Mouse (Mus musculus): ENCODE measurements around the gene Rimklb. TPM values are rescaled to one million over a fixed set of nuclear protein-coding genes. Genes with fewer than 3 reads are reported as not detected.
"Not testable (repeated sequence)": the region's sequence is repeated elsewhere in the genome, so short reads cannot be mapped to it uniquely, and the experiment has no call there.

The Rimklb gene
- total RNA-seq (2021): under 1 TPM; 0.23 to 0.50 TPM
- long read RNA-seq, experiment 1: 0 reads
- long read RNA-seq, experiment 2: 0 reads

GRCm38 (mm10) chr6:122498661-122499060 is at the start of gene Rimklb:
Gene Rimklb (minus strand): TSS chr6:122498761.
- no peak for DNase-seq

DNA sequence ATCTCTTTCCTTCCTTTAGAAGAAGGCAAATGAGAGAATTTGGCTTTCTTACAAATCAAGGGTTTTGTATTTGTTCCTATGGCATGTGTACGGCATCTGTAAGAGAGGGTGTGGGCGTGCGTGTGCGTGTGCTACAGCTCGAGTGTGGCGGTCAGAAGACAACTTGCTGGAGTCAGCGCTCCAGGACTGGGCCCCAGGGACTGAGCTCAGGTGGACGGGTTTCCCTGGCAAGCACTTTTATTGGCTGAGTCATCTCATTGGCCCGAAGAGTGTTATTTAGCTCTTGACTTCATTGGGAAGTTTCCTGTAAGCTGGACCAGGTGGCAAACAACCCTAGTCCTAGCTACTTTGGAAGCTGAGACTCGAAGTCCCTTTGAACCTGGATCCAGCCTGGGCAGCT is 47.4 kb upstream of the Rimklb start:
- no peak for DNase-seq

- no peak for DNase-seq
Observed at GRCm38 (mm10) chr6:122545289-122545882, 46.8 kb upstream of the Rimklb start.

- no peak for DNase-seq
Observed at GRCm38 (mm10) chr6:122544672-122545071, 46.1 kb upstream of the Rimklb start.

DNA sequence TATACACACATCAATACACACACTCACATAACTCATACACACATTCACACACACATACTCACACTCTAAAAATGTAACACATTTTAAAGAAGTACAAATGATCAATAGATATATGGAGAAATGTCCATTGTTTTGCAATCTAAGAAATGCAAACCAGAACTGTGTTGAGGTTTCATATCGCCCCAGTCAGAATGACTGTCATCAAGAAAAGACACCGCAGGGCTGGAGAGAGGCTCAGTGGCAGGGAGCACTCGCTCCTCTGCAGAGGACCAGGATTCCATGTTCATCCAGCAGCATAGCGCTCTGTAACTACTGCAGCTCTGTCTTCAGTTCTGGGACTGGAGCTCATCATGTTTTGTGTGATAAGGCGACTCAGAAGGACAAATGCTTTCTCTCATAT is 45.0 kb upstream of the Rimklb start:
- no peak for DNase-seq

DNA sequence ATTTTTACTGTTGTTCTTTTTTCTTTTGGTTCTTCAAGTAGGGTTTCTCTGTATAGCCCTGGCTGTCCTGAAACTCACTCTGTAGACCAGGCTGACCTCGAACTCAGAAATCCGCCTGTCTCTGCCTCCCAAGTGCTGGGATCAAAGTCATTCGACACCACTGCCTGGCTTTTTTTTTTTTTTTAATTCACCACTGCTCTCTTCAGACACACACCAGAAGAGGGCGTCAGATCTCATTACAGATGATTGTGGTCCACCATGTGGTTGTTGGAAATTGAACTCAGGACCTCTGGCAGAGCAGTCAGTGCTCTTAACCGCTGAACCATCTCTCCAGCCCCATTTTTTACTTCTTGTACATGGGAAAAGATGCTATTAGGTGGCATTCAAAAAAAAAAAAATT is 43.9 kb upstream of the Rimklb start:
- not testable (repeated sequence) for DNase-seq

DNA sequence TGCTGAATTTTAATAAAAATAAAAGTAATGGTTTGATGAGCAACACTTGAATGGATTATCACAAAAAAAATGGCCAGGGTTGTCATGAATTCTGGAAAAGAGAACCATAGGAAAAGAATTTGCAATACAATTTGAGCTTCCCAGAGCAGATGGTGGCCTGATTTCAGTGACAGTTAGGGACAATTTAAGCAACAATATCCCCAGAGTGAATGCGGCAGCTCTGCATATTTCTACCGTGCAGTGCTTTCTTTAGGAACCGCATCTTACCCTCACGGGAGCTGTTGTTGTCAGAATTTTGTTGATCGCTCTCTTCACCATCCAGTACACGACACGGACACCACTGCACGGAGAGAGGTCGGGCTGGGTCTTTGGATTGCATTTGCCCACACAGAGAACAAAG is 41.0 kb upstream of the Rimklb start:
- no peak for DNase-seq

GRCm38 (mm10) chr6:122534032-122534431 is 35.5 kb upstream of the Rimklb start:
- DNase-seq: no peak

DNA sequence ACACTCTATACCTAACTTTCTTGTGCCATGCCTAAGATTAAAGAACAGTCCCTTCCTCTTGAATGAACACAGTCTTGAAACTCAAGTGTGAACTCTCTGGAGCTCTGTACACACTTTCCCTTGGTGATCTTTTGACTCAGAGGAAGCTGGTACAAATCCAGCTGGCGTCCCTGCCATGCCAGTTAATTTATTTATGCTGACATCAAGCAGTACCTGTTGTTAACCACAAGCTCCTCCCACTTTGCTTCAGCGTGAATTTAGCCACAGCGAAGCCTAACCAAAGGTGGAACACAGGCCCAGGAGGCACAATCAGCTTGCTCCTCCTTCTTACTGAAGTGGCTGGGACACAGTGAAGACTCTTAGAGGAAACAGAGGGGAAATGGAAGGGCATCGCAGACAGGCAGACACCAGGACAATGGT is 34.3 kb upstream of the Rimklb start:
- DNase-seq: peak; percentile 33 to 36

GRCm38 (mm10) chr6:122531466-122532174 is 33.1 kb upstream of the Rimklb start:
- no peak for DNase-seq

GRCm38 (mm10) chr6:122528136-122528535 is 29.6 kb upstream of the Rimklb start:
- no peak for DNase-seq

GRCm38 (mm10) chr6:122527596-122527995 is 29.0 kb upstream of the Rimklb start:
- no peak for DNase-seq

- DNase-seq: no peak
Observed at GRCm38 (mm10) chr6:122523289-122523688, 24.7 kb upstream of the Rimklb start.

DNA sequence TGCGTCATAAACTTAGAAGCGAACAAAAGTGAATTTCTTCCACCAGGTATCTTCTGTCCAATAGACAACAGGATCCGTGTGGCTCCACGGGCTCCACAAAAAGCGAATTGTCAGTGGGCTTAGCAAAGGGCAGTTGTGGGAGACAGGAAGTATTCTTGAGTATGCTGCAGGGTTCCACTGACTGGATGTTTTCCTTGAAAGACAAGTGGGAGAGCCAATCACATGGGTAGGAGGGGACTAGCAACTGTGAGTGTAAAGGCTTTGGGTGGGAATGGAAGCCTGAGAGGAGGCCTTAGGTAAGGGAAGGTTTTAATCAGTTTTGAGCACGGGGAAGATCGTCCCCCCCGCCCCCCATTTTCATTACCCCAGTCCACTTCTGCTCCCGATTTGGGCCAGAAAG is 24.0 kb upstream of the Rimklb start:
- DNase-seq: peak in 1 of 2 experiments; percentile 6

DNA sequence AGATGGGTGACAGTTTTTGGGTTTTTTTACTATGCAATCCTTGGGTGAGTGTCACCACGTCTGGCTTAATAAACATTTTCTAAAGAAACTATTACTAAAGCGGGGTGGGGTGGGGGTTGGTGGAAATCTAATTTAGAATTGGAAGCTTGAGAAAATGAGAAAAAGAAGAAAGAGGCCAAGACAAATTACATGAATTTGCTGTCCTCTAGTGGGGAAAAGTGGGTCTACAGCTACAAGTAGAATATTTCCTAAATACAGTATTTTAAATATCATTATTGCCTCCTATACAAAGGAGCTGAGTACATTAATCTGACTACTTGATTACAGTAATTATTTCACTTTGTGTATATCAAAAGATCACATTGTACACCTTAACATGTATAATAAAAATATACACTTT is 20.8 kb upstream of the Rimklb start:
- DNase-seq: no peak

- DNase-seq: no peak
Observed at GRCm38 (mm10) chr6:122517668-122518067, 19.1 kb upstream of the Rimklb start.

DNA sequence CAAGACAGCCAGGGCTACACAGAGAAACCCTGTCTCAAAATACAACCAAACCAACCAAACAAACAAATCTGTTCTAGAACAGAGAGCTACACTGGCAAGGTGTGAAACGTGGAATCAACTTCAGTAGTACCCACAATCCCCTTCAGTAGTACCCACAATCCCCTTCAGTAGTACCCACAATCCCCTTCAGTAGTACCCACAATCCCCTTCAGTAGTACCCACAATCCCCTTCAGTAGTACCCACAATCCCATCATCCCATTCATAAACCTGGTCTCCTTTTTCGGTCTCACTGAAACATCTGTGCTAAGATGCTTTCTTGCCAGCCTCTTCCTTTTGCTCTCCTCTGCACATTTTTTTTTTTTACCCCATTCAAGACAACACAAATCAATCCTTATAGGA is 17.2 kb upstream of the Rimklb start:
- not testable (repeated sequence) for DNase-seq

DNA sequence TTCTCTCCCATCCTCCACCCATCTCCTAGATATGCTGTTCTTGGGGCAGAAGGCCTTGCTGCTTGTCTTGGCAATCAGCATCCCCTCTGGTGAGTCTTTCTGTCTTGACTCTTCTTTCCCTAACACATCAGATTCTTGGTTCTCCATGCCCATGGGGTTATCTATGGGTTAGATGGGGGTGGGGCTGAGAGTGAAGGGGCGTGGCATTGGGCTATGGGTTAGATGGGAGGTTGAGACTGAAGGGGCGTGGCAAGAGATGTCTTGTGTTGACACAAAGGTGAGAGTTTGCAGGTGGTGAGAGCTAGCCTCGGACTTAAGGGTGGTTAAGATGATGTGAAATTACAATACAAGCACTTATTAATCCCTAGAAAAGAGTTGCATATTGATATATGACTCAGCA is 15.8 kb upstream of the Rimklb start:
- DNase-seq: no peak

- no peak for DNase-seq
Observed at GRCm38 (mm10) chr6:122512914-122513878, 14.6 kb upstream of the Rimklb start.

DNA sequence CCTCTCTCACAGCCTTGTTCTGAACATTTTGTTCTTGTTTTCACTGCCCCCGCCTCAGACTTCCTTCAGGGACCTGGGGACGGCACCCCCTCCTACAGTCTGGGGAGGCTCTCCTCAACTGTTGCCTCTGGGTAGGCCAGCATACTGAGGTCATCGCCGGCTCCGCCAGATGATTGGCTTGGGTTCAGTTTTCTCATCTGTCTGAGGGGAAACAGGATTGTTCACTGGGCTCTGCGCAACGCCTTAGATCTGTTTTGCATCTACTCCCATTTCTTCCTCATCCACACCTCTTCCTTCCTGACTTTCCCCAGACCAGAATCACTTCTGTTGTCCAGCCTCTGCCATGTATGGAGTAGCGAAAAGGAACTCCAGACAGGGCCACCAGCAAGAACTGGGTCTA is 9.9 kb upstream of the Rimklb start:
- DNase-seq: no peak

DNA sequence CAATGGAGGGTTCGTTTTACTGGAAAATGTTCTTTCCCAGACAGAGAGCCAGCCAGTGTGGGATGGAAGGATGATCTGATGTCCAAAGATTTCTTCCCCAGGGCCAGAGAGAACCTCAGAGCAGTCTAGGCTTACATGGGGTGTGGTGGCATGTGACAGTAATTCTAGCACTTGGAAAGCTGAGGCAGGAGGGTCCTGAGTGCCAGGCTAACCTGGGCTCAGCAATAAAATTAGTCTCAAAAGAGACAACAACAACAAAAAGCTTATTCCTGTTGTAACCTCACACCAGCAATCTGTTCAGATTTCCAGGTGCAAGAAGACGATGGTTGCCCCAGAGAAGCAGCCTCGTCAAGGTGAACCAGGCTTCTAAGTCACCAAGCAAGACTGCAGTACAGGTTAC is 7.0 kb upstream of the Rimklb start, which contains the start of gene Mfap5:
TSS of gene Mfap5 (plus strand) at position 301 of the 400 bp plus-strand sequence.
- DNase-seq: no peak

DNA sequence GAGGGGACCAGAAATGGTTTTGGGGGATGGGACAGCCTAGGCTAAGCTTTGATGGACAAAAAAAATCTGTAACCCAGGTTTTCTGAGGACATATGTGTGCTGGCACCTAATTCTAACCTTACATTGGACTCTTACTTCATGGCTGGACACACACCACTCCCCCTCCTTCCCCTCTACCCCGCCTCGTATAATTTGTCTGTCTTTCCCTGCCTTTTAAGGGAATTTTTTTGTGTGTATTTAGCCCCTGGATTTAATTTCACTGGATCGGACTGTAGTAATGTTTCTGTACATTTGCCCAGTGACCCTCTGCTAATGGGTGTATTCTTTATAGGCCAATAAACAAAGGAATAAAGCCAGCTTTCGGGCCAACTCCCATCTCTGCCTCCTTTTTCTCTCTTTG is 6.5 kb upstream of the Rimklb start:
- DNase-seq: no peak

GRCm38 (mm10) chr6:122496501-122496900 is 2.1 kb downstream of the Rimklb start:
- DNase-seq: no peak
